In the genomic region with DNA sequence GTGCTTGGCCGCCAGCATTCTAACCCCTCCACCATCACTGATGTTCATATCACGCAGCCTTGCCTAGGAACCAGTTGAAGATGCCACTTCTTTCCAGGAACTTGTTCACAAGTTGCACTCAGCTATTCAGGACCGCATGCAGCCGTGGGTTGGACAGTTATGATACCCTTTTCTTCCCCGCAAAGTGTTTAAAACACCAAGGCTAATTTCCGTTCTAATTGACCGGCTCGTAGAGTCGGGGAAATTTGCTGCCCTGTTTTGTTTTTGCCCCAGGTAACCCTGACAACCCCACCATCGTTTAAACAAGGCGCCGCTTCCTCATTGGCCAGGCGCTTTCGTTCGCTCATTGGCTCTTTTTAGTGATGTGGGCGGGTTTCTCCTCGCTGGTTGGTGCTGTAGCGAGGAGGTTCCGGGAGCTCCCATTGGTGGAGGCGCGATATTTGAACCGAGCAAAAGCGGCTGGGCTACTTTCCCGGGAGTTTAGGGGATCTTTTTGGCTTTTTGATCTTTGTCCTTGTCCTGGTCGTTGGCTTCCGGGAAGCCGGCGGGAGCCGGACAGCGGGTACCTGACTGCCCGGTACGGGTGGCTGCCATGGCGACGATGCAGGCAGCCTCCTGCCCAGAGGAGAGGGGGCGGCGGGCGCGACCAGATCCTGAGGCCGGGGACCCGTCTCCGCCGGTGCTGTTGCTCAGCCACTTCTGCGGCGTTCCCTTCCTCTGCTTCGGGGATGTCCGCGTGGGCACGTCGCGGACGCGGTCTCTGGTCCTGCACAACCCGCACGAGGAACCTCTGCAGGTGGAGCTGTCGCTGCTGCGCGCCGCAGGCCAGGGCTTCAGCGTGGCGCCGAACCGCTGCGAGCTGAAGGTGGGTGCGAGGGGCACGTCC, we compare ENCODE assay signal across 7 mouse cellular contexts. TPM values are rescaled to one million over a fixed set of nuclear protein-coding genes. Genes with fewer than 3 reads are reported as not detected.
DNase-seq lines count a peak whose midpoint lies in the region; ATAC-seq lines count a peak whose summit lies in the region.

A gene (plus strand): TSS at position 433 of the 886 bp plus-strand sequence.

- WGBS in embryonic facial prominence, embryonic 12.5 days: under 1% methylated on average over 65 of the region's 65 CpGs
- WGBS in limb, embryonic 11.5 days: under 1% methylated on average over 60 of the region's 65 CpGs
- WGBS in midbrain, embryonic 14.5 days: under 1% methylated on average over 65 of the region's 65 CpGs

- peak within 1 kb of the TSS; percentile 92 for H3K4me3 ChIP-seq in embryonic facial prominence, embryonic 12.5 days
- peak within 1 kb of the TSS; percentile 96 for H3K4me3 ChIP-seq in limb, embryonic 11.5 days (ENCODE audit: low read depth, low read length)
- peak within 1 kb of the TSS; percentile 58 for H3K4me3 ChIP-seq in midbrain, embryonic 14.5 days (replicated peaks; ENCODE audit: low read depth, low read length)

- no peaks in the 10 kb centered on the region for H3K9me3 ChIP-seq in embryonic facial prominence, embryonic 12.5 days
- H3K9me3 ChIP-seq in limb, embryonic 11.5 days (ENCODE audit: control insufficient read depth, low read length): no peaks in the 10 kb centered on the region
- H3K9me3 ChIP-seq in midbrain, embryonic 14.5 days (ENCODE audit: control insufficient read depth, low read length): no peaks in the 10 kb centered on the region

- H3K4me1 ChIP-seq in embryonic facial prominence, embryonic 12.5 days: peaks cover 12% of the 10 kb centered on the region; the same call in 1 of the 2 replicates
- peaks cover 7% of the 10 kb centered on the region; the same call in 1 of the 2 replicates for H3K4me1 ChIP-seq in limb, embryonic 11.5 days (ENCODE audit: control insufficient read depth, insufficient read depth, low read length)
- peaks cover 3% of the 10 kb centered on the region; the same call in 1 of the 2 replicates for H3K4me1 ChIP-seq in midbrain, embryonic 14.5 days (ENCODE audit: control insufficient read depth, insufficient read depth, low read length)

- H3K27me3 ChIP-seq in embryonic facial prominence, embryonic 12.5 days: no peaks in the 10 kb centered on the region
- H3K27me3 ChIP-seq in limb, embryonic 11.5 days (ENCODE audit: control insufficient read depth, insufficient read depth, low read length): no peaks in the 10 kb centered on the region
- no peaks in the 10 kb centered on the region for H3K27me3 ChIP-seq in midbrain, embryonic 14.5 days (ENCODE audit: control insufficient read depth, insufficient read depth, low read length)

- H3K36me3 ChIP-seq in embryonic facial prominence, embryonic 12.5 days: 0 out of 2 replicates have a peak, but pooled peaks cover 3% of the 10 kb centered on the region
- no peaks in the 10 kb centered on the region for H3K36me3 ChIP-seq in limb, embryonic 11.5 days (ENCODE audit: control insufficient read depth, insufficient read depth, low read length)
- H3K36me3 ChIP-seq in midbrain, embryonic 14.5 days (ENCODE audit: control insufficient read depth, insufficient read depth, low read length): 0 out of 2 replicates have a peak, but pooled peaks cover 4% of the 10 kb centered on the region

- H3K4me2 ChIP-seq in embryonic facial prominence, embryonic 12.5 days (replicated peaks): peak within 1 kb of the TSS; percentile 82
- peak within 1 kb of the TSS; percentile 76 for H3K4me2 ChIP-seq in limb, embryonic 11.5 days (ENCODE audit: low read depth, severe bottlenecking)
- peak within 1 kb of the TSS; percentile 85 for H3K4me2 ChIP-seq in midbrain, embryonic 14.5 days (ENCODE audit: low read length)

- peak within 1 kb of the TSS; percentile 63 for H3K27ac ChIP-seq in embryonic facial prominence, embryonic 12.5 days
- peak within 1 kb of the TSS; percentile 56; the same call in 1 of the 2 replicates for H3K27ac ChIP-seq in limb, embryonic 11.5 days (replicated peaks; ENCODE audit: low read depth, low read length)
- no peak within 1 kb of the TSS for H3K27ac ChIP-seq in midbrain, embryonic 14.5 days (replicated peaks; ENCODE audit: low read depth, low read length)

- H3K9ac ChIP-seq in embryonic facial prominence, embryonic 12.5 days: peak within 1 kb of the TSS; percentile 70
- peak within 1 kb of the TSS; percentile 89 for H3K9ac ChIP-seq in limb, embryonic 11.5 days (ENCODE audit: low read length)
- peak within 1 kb of the TSS; percentile 36 for H3K9ac ChIP-seq in midbrain, embryonic 14.5 days (replicated peaks; ENCODE audit: low read length)

- ATAC-seq in embryonic facial prominence, embryonic 12.5 days (ENCODE audit: insufficient number of reproducible peaks, insufficient read depth, low FRiP score, low TSS enrichment): peak; percentile 99
- peak; percentile 99 for ATAC-seq in limb, embryonic 11.5 days (ENCODE audit: insufficient number of reproducible peaks, low FRiP score, low TSS enrichment, low read depth)
- ATAC-seq in midbrain, embryonic 14.5 days (ENCODE audit: low FRiP score, low TSS enrichment): peak; percentile 99

- peak; percentile 84 for DNase-seq in adrenal gland, postnatal 25 days
- peak; percentile 100 for DNase-seq in heart, adult 11 months
- peak; percentile 86 for DNase-seq in kidney, adult 18-20 months
- DNase-seq in limb, embryonic 11.5 days (ENCODE audit: low spot score): peak; percentile 92
- peak; percentile 95 for DNase-seq in midbrain, embryonic 14.5 days
- peak; percentile 75 to 77 for DNase-seq in spleen, adult 18-20 months

RNA-seq across cellular contexts. Expression of the gene that starts here (rescaled TPM):
- total RNA-seq in adrenal gland, postnatal 25 days (2021): 3.5 and 5.5 TPM in 2 replicates
- polyA plus RNA-seq in embryonic facial prominence, embryonic 12.5 days (2016; fragmentation: Nextera tagmentation; extraction: Ambion mirVana): 21.0 and 21.4 TPM in 2 replicates
- 26.8 and 28.9 TPM in 2 replicates for polyA plus RNA-seq in limb, embryonic 11.5 days (2014; fragmentation: Nextera tagmentation; extraction: Ambion mirVana)
- polyA plus RNA-seq in midbrain, embryonic 14.5 days (2014; fragmentation: Nextera tagmentation; extraction: Ambion mirVana): 2.6 and 6.1 TPM in 2 replicates

Comparison
In these comparisons a context has a peak if more than half of its experiments do, and no peak if none do; other contexts are left out.
1. H3K9ac ChIP-seq: peak in every context shown above with its lines; median percentile 89 in limb, embryonic 11.5 days; 70 in embryonic facial prominence, embryonic 12.5 days; 36 in midbrain, embryonic 14.5 days.